ENCODE assay signal across 10 mouse cellular contexts in genomic region chr6:52036077-52036476, GRCm38 (mm10). TPM values are rescaled to one million over a fixed set of nuclear protein-coding genes. Genes with fewer than 3 reads are reported as not detected.
DNase-seq lines count a peak whose midpoint lies in the region; ATAC-seq and TF ChIP-seq lines count a peak whose summit lies in the region.
"Had no signal": no experiment of that assay in that cellular context is flagged by ENCODE, and none has a peak within 500 bp of the region (broad histone marks: within the 10 kb centered on the region; RNA-seq: fewer than 3 reads in every experiment).

No protein-coding gene starts in this region.

- TF ChIP-seq CTCF in midbrain, postnatal 0 days (IDR thresholded peaks at IDR 0.05) = peak; percentile 32; the same call in 1 of the 2 replicates

- H3K4me3 ChIP-seq in midbrain, postnatal 0 days (ENCODE audit: low read depth, low read length) = no peak overlapping the region
- no peak overlapping the region for H3K4me3 ChIP-seq in midbrain, embryonic 10.5 days

- no peaks in the 10 kb centered on the region for H3K36me3 ChIP-seq in midbrain, postnatal 0 days (ENCODE audit: insufficient read depth, low read length)
- no peaks in the 10 kb centered on the region for H3K36me3 ChIP-seq in midbrain, embryonic 10.5 days

- H3K27me3 ChIP-seq in midbrain, postnatal 0 days (ENCODE audit: insufficient read depth, low read length) = no peaks in the 10 kb centered on the region
- no peaks in the 10 kb centered on the region for H3K27me3 ChIP-seq in midbrain, embryonic 10.5 days (ENCODE audit: low read depth, poor library complexity, severe bottlenecking)

- ATAC-seq in midbrain, postnatal 0 days (ENCODE audit: low FRiP score) = no peak

- no peak overlapping the region for H3K4me2 ChIP-seq in midbrain, postnatal 0 days (ENCODE audit: low read depth, low read length, poor library complexity, severe bottlenecking)
- H3K4me2 ChIP-seq: hindbrain, embryonic 14.5 days had no signal

- no peaks in the 10 kb centered on the region for H3K4me1 ChIP-seq in midbrain, postnatal 0 days (ENCODE audit: insufficient read depth, low read length)
- H3K4me1 ChIP-seq in midbrain, embryonic 10.5 days = peaks cover 4% of the 10 kb centered on the region

- 87% methylated on average over 4 of the region's 4 CpGs for WGBS in midbrain, postnatal 0 days
- 83% methylated on average over 4 of the region's 4 CpGs for WGBS in midbrain, embryonic 10.5 days

- no peak overlapping the region for H3K27ac ChIP-seq in midbrain, postnatal 0 days (ENCODE audit: low read depth, low read length)
- no peak overlapping the region for H3K27ac ChIP-seq in midbrain, embryonic 10.5 days (replicated peaks)
- H3K27ac ChIP-seq: hindbrain, embryonic 14.5 days had no signal

- H3K9me3 ChIP-seq in midbrain, postnatal 0 days (ENCODE audit: low read length) = no peaks in the 10 kb centered on the region
- H3K9me3 ChIP-seq in midbrain, embryonic 10.5 days (replicated peaks) = no peaks in the 10 kb centered on the region

- intact Hi-C loops in gastrocnemius, postnatal 14 days (cut with DNase I; ENCODE audit: low total_unique reads) = no loop called here

- DNase-seq in heart, adult 11 months = peak; percentile 73
- no peak for DNase-seq in heart, adult 9 months (ENCODE audit: low spot score in 2 of 2)
- no peak for DNase-seq in midbrain, postnatal 0 days (ENCODE audit: low spot score)
- no peak for DNase-seq in midbrain, embryonic 10.5 days (ENCODE audit: low spot score)
- peak; percentile 10 for DNase-seq in c-Kit-positive CD71-positive TER-119-positive erythroid progenitor cells, embryonic 14.5 days (ENCODE audit: low spot score)
- DNase-seq in thymus, postnatal 4 days = peak; percentile 56
- no peak for DNase-seq in gastrocnemius, postnatal 14 days
- DNase-seq in layer of hippocampus, postnatal 14 days (ENCODE audit: low spot score in 2 of 2) = no peak
- DNase-seq: cerebellum, adult 2 months had no signal

- H3K9ac ChIP-seq in midbrain, postnatal 0 days (replicated peaks; ENCODE audit: low read length, poor library complexity, severe bottlenecking) = no peak overlapping the region
- H3K9ac ChIP-seq: hindbrain, embryonic 14.5 days had no signal

RNA-seq across cellular contexts. Expression of gene Skap2, which starts 23.7 kb away (rescaled TPM):
- 11.5 TPM in 2 replicates for total RNA-seq in midbrain, postnatal 0 days (2014; rRNA removed)
- 9.3 and 12.5 TPM in 2 replicates for polyA plus RNA-seq in midbrain, postnatal 0 days (2015; fragmentation: Nextera tagmentation; extraction: Ambion mirVana)
- 8.6 and 10.2 TPM in 2 replicates for polyA plus RNA-seq in midbrain, embryonic 10.5 days (2016; fragmentation: Nextera tagmentation; extraction: Ambion mirVana)
- 1 to 10 TPM; 4.6 to 4.8 TPM for total RNA-seq in gastrocnemius, postnatal 14 days (2021)
- total RNA-seq in layer of hippocampus, postnatal 14 days (2021) = 10 to 100 TPM; 10.8 to 11.0 TPM

Comparison
In these comparisons a context has a peak if more than half of its experiments do, and no peak if none do; other contexts are left out.
1. DNase-seq: peak in heart, adult 11 months (single experiment), c-Kit-positive CD71-positive TER-119-positive erythroid progenitor cells, embryonic 14.5 days (single experiment) and thymus, postnatal 4 days (single experiment); none in heart, adult 9 months (0 of 2), midbrain, postnatal 0 days (single experiment), midbrain, embryonic 10.5 days (single experiment), gastrocnemius, postnatal 14 days (single experiment) and layer of hippocampus, postnatal 14 days (0 of 2).